ENCODE assay signal across 8 mouse cellular contexts in genomic region chr7:66840008-66840719, GRCm38 (mm10). TPM values are rescaled to one million over a fixed set of nuclear protein-coding genes. Genes with fewer than 3 reads are reported as not detected.
DNase-seq lines count a peak whose midpoint lies in the region; ATAC-seq lines count a peak whose summit lies in the region.

No protein-coding gene starts in this region.

- peaks cover 24% of the 10 kb centered on the region for H3K4me1 ChIP-seq in heart, embryonic 10.5 days
- H3K4me1 ChIP-seq in kidney, embryonic 14.5 days (ENCODE audit: control insufficient read depth, insufficient read depth, low read length), result no peaks in the 10 kb centered on the region; the same call in 1 of the 2 replicates
- H3K4me1 ChIP-seq in liver, embryonic 16.5 days (ENCODE audit: control insufficient read depth, low read depth, low read length), result peaks cover 2% of the 10 kb centered on the region; the same call in 1 of the 2 replicates
- H3K4me1 ChIP-seq in neural tube, embryonic 11.5 days (ENCODE audit: control insufficient read depth, insufficient read depth, low read length), result peaks cover 4% of the 10 kb centered on the region; the same call in 1 of the 2 replicates

- peak overlapping the region; percentile 99 for H3K4me2 ChIP-seq in kidney, embryonic 14.5 days (replicated peaks; ENCODE audit: low read depth, low read length)
- peak overlapping the region; percentile 81 for H3K4me2 ChIP-seq in liver, embryonic 16.5 days (ENCODE audit: low read depth, low read length)
- peak overlapping the region; percentile 90 for H3K4me2 ChIP-seq in neural tube, embryonic 11.5 days (ENCODE audit: low read depth)

- H3K9ac ChIP-seq in kidney, embryonic 14.5 days (ENCODE audit: low read depth, low read length), result peak overlapping the region; percentile 51
- no peak overlapping the region for H3K9ac ChIP-seq in liver, embryonic 16.5 days (ENCODE audit: low read depth, low read length)
- peak overlapping the region; percentile 33 for H3K9ac ChIP-seq in neural tube, embryonic 11.5 days (ENCODE audit: low read length)

- WGBS in heart, embryonic 10.5 days, result under 1% methylated on average over 75 of the region's 76 CpGs
- WGBS in kidney, embryonic 14.5 days, result under 1% methylated on average over 75 of the region's 76 CpGs
- under 1% methylated on average over 69 of the region's 76 CpGs for WGBS in liver, embryonic 16.5 days (ENCODE audit: insufficient replicate concordance)
- under 1% methylated on average over 64 of the region's 76 CpGs for WGBS in neural tube, embryonic 11.5 days

- H3K27me3 ChIP-seq in heart, embryonic 10.5 days (ENCODE audit: insufficient read depth, poor library complexity, severe bottlenecking), result peaks cover 45% of the 10 kb centered on the region
- peaks cover 12% of the 10 kb centered on the region for H3K27me3 ChIP-seq in kidney, embryonic 14.5 days (ENCODE audit: control insufficient read depth, insufficient read depth, low read length)
- H3K27me3 ChIP-seq in liver, embryonic 16.5 days (ENCODE audit: control insufficient read depth, insufficient read depth, low read depth, low read length), result peaks cover 38% of the 10 kb centered on the region
- peaks cover 8% of the 10 kb centered on the region; the same call in 1 of the 2 replicates for H3K27me3 ChIP-seq in neural tube, embryonic 11.5 days (ENCODE audit: control insufficient read depth, insufficient read depth, low read length)

- H3K27ac ChIP-seq in heart, embryonic 10.5 days, result peak overlapping the region; percentile 17; the same call in 1 of the 2 replicates
- H3K27ac ChIP-seq in kidney, embryonic 14.5 days (ENCODE audit: low read depth, low read length), result no peak overlapping the region
- H3K27ac ChIP-seq in liver, embryonic 16.5 days (ENCODE audit: low read length), result no peak overlapping the region
- peak overlapping the region; percentile 55; the same call in 1 of the 2 replicates for H3K27ac ChIP-seq in neural tube, embryonic 11.5 days (ENCODE audit: low read depth, low read length)

- peak overlapping the region; percentile 79 for H3K4me3 ChIP-seq in heart, embryonic 10.5 days
- H3K4me3 ChIP-seq in kidney, embryonic 14.5 days (ENCODE audit: low read length), result peak overlapping the region; percentile 49
- peak overlapping the region; percentile 45 for H3K4me3 ChIP-seq in liver, embryonic 16.5 days (ENCODE audit: low read depth, low read length)
- peak overlapping the region; percentile 47 for H3K4me3 ChIP-seq in neural tube, embryonic 11.5 days (ENCODE audit: low read depth, low read length)

- H3K9me3 ChIP-seq in heart, embryonic 10.5 days, result no peaks in the 10 kb centered on the region
- H3K9me3 ChIP-seq in kidney, embryonic 14.5 days (ENCODE audit: control insufficient read depth, low read length), result no peaks in the 10 kb centered on the region
- H3K9me3 ChIP-seq in liver, embryonic 16.5 days (replicated peaks; ENCODE audit: control insufficient read depth, low read length), result no peaks in the 10 kb centered on the region
- no peaks in the 10 kb centered on the region for H3K9me3 ChIP-seq in neural tube, embryonic 11.5 days (ENCODE audit: control insufficient read depth, low read length)

- DNase-seq in layer of hippocampus, adult 11-12 months (ENCODE audit: low spot score), result peak; percentile 53
- DNase-seq in layer of hippocampus, adult 9-10 months (ENCODE audit: low spot score), result no peak
- DNase-seq in cerebellum, postnatal 10 days, result peak; percentile 60 to 68
- no peak for DNase-seq in heart, embryonic 10.5 days (ENCODE audit: low spot score)
- DNase-seq in neural tube, embryonic 11.5 days (ENCODE audit: low spot score), result peak; percentile 66
- DNase-seq in thymus, postnatal 0 days (ENCODE audit: low spot score), result peak; percentile 83

- peak; percentile 20; the same call in 1 of the 2 replicates for ATAC-seq in kidney, embryonic 14.5 days (ENCODE audit: low FRiP score, low TSS enrichment)
- 0 out of 2 replicates have a peak, but pooled peaks have one; percentile 2 for ATAC-seq in liver, embryonic 16.5 days (ENCODE audit: low read depth)
- ATAC-seq in neural tube, embryonic 11.5 days (ENCODE audit: insufficient read depth, low FRiP score, low TSS enrichment), result peak; percentile 71

- no peaks in the 10 kb centered on the region for H3K36me3 ChIP-seq in heart, embryonic 10.5 days
- H3K36me3 ChIP-seq in kidney, embryonic 14.5 days (ENCODE audit: control insufficient read depth, insufficient read depth, low read length), result no peaks in the 10 kb centered on the region
- no peaks in the 10 kb centered on the region for H3K36me3 ChIP-seq in liver, embryonic 16.5 days (ENCODE audit: control insufficient read depth, insufficient read depth)
- no peaks in the 10 kb centered on the region for H3K36me3 ChIP-seq in neural tube, embryonic 11.5 days (ENCODE audit: control insufficient read depth, insufficient read depth, low read length)

RNA-seq across cellular contexts. Expression of gene Adamts17, which starts 0.6 kb away (rescaled TPM):
- polyA plus RNA-seq in heart, embryonic 10.5 days (2016; fragmentation: Nextera tagmentation; extraction: Ambion mirVana), result 3.8 and 4.6 TPM in 2 replicates
- 4.3 and 4.6 TPM in 2 replicates for polyA plus RNA-seq in kidney, embryonic 14.5 days (2014; fragmentation: Nextera tagmentation; extraction: Ambion mirVana)
- 0.06 and 0.16 TPM in 2 replicates for polyA plus RNA-seq in liver, embryonic 16.5 days (2015; fragmentation: Nextera tagmentation; extraction: Ambion mirVana)
- polyA plus RNA-seq in neural tube, embryonic 11.5 days (2014; fragmentation: Nextera tagmentation; extraction: Ambion mirVana), result 1.8 TPM in 2 replicates
- polyA plus RNA-seq in thymus, postnatal 0 days (2015; fragmentation: Nextera tagmentation; extraction: Ambion mirVana), result 0.82 and 1.2 TPM in 2 replicates

Comparison
In these comparisons a context has a peak if more than half of its experiments do, and no peak if none do; other contexts are left out.
1. DNase-seq: peak in layer of hippocampus, adult 11-12 months (single experiment), cerebellum, postnatal 10 days (2 of 2), neural tube, embryonic 11.5 days (single experiment) and thymus, postnatal 0 days (single experiment); none in layer of hippocampus, adult 9-10 months (single experiment) and heart, embryonic 10.5 days (single experiment).
2. H3K27ac ChIP-seq: peak in heart, embryonic 10.5 days (single experiment) and neural tube, embryonic 11.5 days (single experiment); none in kidney, embryonic 14.5 days (single experiment) and liver, embryonic 16.5 days (single experiment).
3. ATAC-seq: peak in every context shown above with its lines; median percentile 71 in neural tube, embryonic 11.5 days; 20 in kidney, embryonic 14.5 days; 2 in liver, embryonic 16.5 days.
4. Peak in every context shown above with its lines, with median percentiles within 50 percentile points of each other: H3K4me3 ChIP-seq and H3K4me2 ChIP-seq.